Mouse (Mus musculus): ENCODE measurements around the gene Cdk1. TPM values are rescaled to one million over a fixed set of nuclear protein-coding genes. Genes with fewer than 3 reads are reported as not detected.

Cdk1 gene
- 38.1 and 58.5 TPM in 2 replicates for polyA plus RNA-seq (2012; rRNA removed)

DNA sequence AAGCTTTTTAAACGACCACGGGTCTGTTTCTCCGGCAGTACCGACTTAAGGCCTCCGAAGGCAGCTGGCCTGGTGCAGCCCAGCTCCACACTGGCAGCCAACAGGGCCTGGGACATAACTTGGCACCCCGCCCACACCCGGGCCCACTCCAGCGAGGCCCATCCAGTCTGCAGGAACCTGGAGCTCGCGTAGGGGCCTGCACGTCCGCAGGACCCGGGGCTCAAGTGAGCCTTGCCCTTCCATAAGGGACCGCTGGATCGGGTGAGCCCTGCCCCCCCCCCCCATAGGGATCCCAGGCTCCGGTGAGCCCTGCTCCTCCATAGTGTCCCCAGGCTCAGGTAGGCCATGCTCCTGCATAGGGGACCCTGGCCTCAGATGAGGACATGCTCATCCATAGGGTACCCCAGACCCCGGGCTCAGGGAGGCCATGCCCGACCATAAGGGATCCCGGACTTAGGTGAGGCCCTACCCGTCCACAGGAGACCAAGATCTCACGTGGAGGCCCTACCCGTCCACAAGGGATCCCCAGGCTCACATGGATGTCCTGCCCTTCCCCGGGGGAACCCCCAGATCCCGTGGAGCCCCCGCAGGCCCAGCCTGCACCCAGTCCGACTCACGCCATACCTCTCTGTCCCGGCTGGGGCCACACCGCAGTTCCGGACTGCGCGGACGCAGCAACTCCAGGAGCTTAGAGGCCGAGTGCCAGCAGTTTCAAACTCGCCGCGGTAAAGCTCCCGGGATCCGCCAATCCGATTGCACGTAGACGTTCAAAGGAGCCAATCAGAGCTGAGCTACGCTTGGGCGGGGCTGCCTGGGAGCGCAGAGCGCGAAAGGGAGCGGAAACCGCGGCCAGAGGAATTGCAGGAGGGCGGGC lies at the start of gene Cdk1:
TSS of gene Cdk1 (minus strand) at position 727 of the 874 bp plus-strand sequence.

DNA sequence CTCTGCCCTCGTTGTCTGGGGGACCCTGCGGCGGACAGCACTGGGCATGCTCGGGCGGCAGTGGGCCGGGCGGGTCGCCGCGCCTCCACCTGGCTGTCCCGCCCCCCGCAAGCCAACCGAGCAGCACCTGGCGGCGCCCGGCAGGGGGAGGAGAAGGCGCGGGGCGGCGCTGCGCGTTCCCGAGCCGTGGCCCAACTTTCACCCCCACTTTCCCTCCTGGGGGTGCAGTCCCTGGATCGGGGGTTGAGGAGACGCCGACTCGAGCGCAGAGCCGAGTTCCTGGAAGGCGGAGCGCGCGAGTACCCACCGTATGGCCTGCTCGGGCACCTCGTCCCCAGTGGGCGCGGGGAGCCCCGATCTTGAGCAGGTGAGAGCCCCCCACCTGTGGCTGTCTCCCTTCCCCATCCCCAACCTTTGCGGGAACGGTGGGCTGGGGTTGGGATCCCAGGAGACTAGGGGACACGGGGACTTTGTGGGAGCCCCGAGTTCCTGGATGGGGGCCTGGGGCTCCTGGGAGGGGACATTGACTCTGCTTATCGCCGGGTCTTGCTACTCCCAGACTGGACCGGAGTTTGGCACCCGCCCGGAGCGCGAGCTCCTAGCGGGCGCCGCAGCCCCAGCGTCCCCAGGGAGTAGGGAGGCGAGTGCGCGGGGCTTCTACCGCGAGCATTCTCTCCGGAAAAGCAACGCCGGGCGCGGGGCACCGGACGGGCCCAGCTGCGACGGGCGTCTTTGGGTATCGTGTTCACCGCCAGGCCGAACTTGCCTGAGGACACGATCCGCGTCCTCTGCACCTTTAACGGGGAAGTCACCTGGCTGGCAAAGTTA lies 46.2 kb upstream of the Cdk1 start, which contains the start of gene Ank3:
TSS of gene Ank3 (plus strand) at position 11 of the 828 bp plus-strand sequence.

Other genes starting within 250 kb of the Cdk1 start
- gene Rhobtb1, start 201.5 kb downstream of the Cdk1 start, polyA plus RNA-seq (2012; rRNA removed): 41.4 and 45.1 TPM in 2 replicates
- gene A930033H14Rik, start 139.8 kb downstream of the Cdk1 start, polyA plus RNA-seq (2012; rRNA removed): 1.6 and 2.1 TPM in 2 replicates
- gene Ank3, start 45.8 kb upstream of the Cdk1 start, polyA plus RNA-seq (2012; rRNA removed): 8.6 and 11.7 TPM in 2 replicates